Mouse (Mus musculus) 416B (cell line): ENCODE measurements around the gene Ccdc80.

ENCODE experiments used
- DNase-seq: peaks from one replicate; pipeline ENCODE4 v3.0.0; 2011; ENCODE audit warnings: low read depth

The Ccdc80 gene

GRCm38 (mm10) chr16:45117200-45117599 is 24.0 kb downstream of the Ccdc80 start:
- peak; percentile 59 for DNase-seq

GRCm38 (mm10) chr16:45118760-45119159 is 25.6 kb downstream of the Ccdc80 start:
- no peak for DNase-seq

- DNase-seq: no peak
These were observed 27.7 kb downstream of the Ccdc80 start for GRCm38 (mm10) chr16:45120844-45121425.

- peak; percentile 26 for DNase-seq
These were observed 29.4 kb downstream of the Ccdc80 start for GRCm38 (mm10) chr16:45122571-45122970.

- DNase-seq: no peak
These were observed 31.3 kb downstream of the Ccdc80 start for GRCm38 (mm10) chr16:45124230-45125203.

- no peak for DNase-seq
These were observed 34.9 kb downstream of the Ccdc80 start for GRCm38 (mm10) chr16:45127936-45128710.

- peak; percentile 78 for DNase-seq
These were observed 48.5 kb downstream of the Ccdc80 start for GRCm38 (mm10) chr16:45141711-45142110.

GRCm38 (mm10) chr16:45142565-45142964 is 49.4 kb downstream of the Ccdc80 start:
- DNase-seq: peak; percentile 83

- DNase-seq: no peak
These were observed 51.9 kb downstream of the Ccdc80 start for GRCm38 (mm10) chr16:45145119-45145518.

GRCm38 (mm10) chr16:45148488-45149082 is 55.4 kb downstream of the Ccdc80 start:
- DNase-seq: peak; percentile 43

GRCm38 (mm10) chr16:45154741-45155250 is 61.6 kb downstream of the Ccdc80 start:
- DNase-seq: no peak

GRCm38 (mm10) chr16:45158136-45158521 is 64.9 kb downstream of the Ccdc80 start:
- peak; percentile 82 for DNase-seq

- DNase-seq: peak; percentile 99
These were observed 65.6 kb downstream of the Ccdc80 start, which contains the start of the genes Slc35a5 and Atg3 for GRCm38 (mm10) chr16:45158522-45159388. TSS of gene Slc35a5 (minus strand) at chr16:45158706. TSS of gene Atg3 (plus strand) at chr16:45158785.

GRCm38 (mm10) chr16:45159389-45159716 is 66.2 kb downstream of the Ccdc80 start:
- DNase-seq: no peak
